Mouse (Mus musculus): ENCODE results near the gene Dusp11. TPM values are rescaled to one million over a fixed set of nuclear protein-coding genes. Genes with fewer than 3 reads are reported as not detected.
"Not testable (repeated sequence)": the region's sequence is repeated elsewhere in the genome, so short reads cannot be mapped to it uniquely, and the experiment has no call there.

Gene Dusp11
- polyA plus RNA-seq, 1 experiment from 2014 or later = 45.0 TPM

- H3K36me3 ChIP-seq; H3K27me3 ChIP-seq (ENCODE audit: low read depth, poor library complexity, severe bottlenecking); H3K4me1 ChIP-seq; H3K9me3 ChIP-seq (replicated peaks); H3K27ac ChIP-seq: not testable (repeated sequence)
- peak within 1 kb of the TSS; percentile 36 for H3K4me3 ChIP-seq
- WGBS = 17% methylated on average over 20 of the region's 20 CpGs
- peak; percentile 51 for DNase-seq (ENCODE audit: low spot score)
Measured at GRCm38 (mm10) chr6:85904642-85905061, 56.8 kb downstream of the Dusp11 start, which contains the start of gene Nat8f4. TSS of gene Nat8f4 (minus strand) at chr6:85904884.

- H3K4me3 ChIP-seq = no peak overlapping the region
- no peak overlapping the region for H3K27ac ChIP-seq
- no peaks in the 10 kb centered on the region for H3K9me3 ChIP-seq (replicated peaks)
- DNase-seq (ENCODE audit: low spot score) = peak; percentile 2
- no peaks in the 10 kb centered on the region for H3K36me3 ChIP-seq
- WGBS = 94% methylated on average over 2 of the region's 2 CpGs
- no peaks in the 10 kb centered on the region for H3K4me1 ChIP-seq
- H3K27me3 ChIP-seq (ENCODE audit: low read depth, poor library complexity, severe bottlenecking) = no peaks in the 10 kb centered on the region
Measured at GRCm38 (mm10) chr6:85902303-85902702, 59.2 kb downstream of the Dusp11 start.

- DNase-seq (ENCODE audit: low spot score) = peak; percentile 23
- WGBS = 81% methylated on average over 7 of the region's 8 CpGs
Measured at GRCm38 (mm10) chr6:85898596-85899475, 62.6 kb downstream of the Dusp11 start.

GRCm38 (mm10) chr6:85895061-85895648 lies 66.3 kb downstream of the Dusp11 start:
- 71% methylated on average over 25 of the region's 25 CpGs for WGBS
- H3K4me1 ChIP-seq; H3K36me3 ChIP-seq; H3K27ac ChIP-seq; H3K9me3 ChIP-seq (replicated peaks); H3K27me3 ChIP-seq (ENCODE audit: low read depth, poor library complexity, severe bottlenecking); H3K4me3 ChIP-seq: not testable (repeated sequence)
- peak; percentile 26 for DNase-seq (ENCODE audit: low spot score)

More at GRCm38 (mm10) chr6:85898596-85899475, 62.6 kb downstream of the Dusp11 start:
- H3K4me1 ChIP-seq; H3K27ac ChIP-seq; H3K9me3 ChIP-seq (replicated peaks); H3K4me3 ChIP-seq; H3K36me3 ChIP-seq; H3K27me3 ChIP-seq (ENCODE audit: low read depth, poor library complexity, severe bottlenecking): not testable (repeated sequence)

Other genes starting within 250 kb of the Dusp11 start
- gene Nat8f7, start 248.5 kb downstream of the Dusp11 start, polyA plus RNA-seq (2016; fragmentation: Nextera tagmentation; extraction: Ambion mirVana) = not detected in 2 replicates
- gene Nat8f3, start 195.9 kb downstream of the Dusp11 start, polyA plus RNA-seq (2016; fragmentation: Nextera tagmentation; extraction: Ambion mirVana) = 0.11 and 0.21 TPM in 2 replicates
- gene Nat8f6, start 140.7 kb downstream of the Dusp11 start, polyA plus RNA-seq (2016; fragmentation: Nextera tagmentation; extraction: Ambion mirVana) = not detected in 2 replicates
- gene Nat8f5, start 140.7 kb downstream of the Dusp11 start, polyA plus RNA-seq (2016; fragmentation: Nextera tagmentation; extraction: Ambion mirVana) = not detected in 2 replicates
- not detected in 2 replicates for gene Nat8, start 129.6 kb downstream of the Dusp11 start, polyA plus RNA-seq (2016; fragmentation: Nextera tagmentation; extraction: Ambion mirVana)
- not detected in 2 replicates for gene Nat8f2, start 92.5 kb downstream of the Dusp11 start, polyA plus RNA-seq (2016; fragmentation: Nextera tagmentation; extraction: Ambion mirVana)
- 1.5 and 1.8 TPM in 2 replicates for gene Nat8f4, start 56.8 kb downstream of the Dusp11 start, polyA plus RNA-seq (2016; fragmentation: Nextera tagmentation; extraction: Ambion mirVana)
- gene Tprkb, start 49.8 kb downstream of the Dusp11 start, polyA plus RNA-seq (2016; fragmentation: Nextera tagmentation; extraction: Ambion mirVana) = 27.5 and 32.5 TPM in 2 replicates
- 3.2 and 5.2 TPM in 2 replicates for gene Nat8f1, start 46.0 kb downstream of the Dusp11 start, polyA plus RNA-seq (2016; fragmentation: Nextera tagmentation; extraction: Ambion mirVana)
- gene Figla, start 54.5 kb upstream of the Dusp11 start, polyA plus RNA-seq (2016; fragmentation: Nextera tagmentation; extraction: Ambion mirVana) = not detected in 2 replicates
- gene Add2, start 67.0 kb upstream of the Dusp11 start, polyA plus RNA-seq (2016; fragmentation: Nextera tagmentation; extraction: Ambion mirVana) = 6.1 and 7.7 TPM in 2 replicates
- gene Tgfa, start 233.6 kb upstream of the Dusp11 start, polyA plus RNA-seq (2016; fragmentation: Nextera tagmentation; extraction: Ambion mirVana) = 0.43 and 1.1 TPM in 2 replicates